Mouse (Mus musculus): Measurements from ENCODE around the gene Pex5l. TPM values are rescaled to one million over a fixed set of nuclear protein-coding genes. Genes with fewer than 3 reads are reported as not detected.

Pex5l gene
- polyA plus RNA-seq, 1 experiment from 2014 or later = 2.2 TPM

DNA sequence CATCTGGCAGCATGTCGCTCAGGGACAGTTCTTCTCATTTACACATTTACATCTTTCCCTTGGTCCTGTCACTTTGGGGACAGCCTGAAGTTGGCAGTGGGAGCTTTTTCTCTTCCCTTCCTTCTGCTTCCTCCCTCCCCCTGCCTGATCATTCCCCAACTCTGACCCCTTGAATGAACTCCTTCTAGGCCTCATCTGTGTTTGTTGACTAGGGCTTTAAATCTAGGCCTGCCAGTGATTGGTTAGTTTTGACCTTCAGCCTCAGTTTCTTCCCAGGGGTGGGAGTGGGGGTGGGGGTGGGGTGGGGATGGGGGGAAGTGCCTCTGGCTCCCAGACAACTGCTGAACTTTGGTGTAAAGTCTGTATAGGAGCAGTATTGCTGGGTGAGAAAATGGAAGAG lies 238.4 kb downstream of the Pex5l start:
- Histone ChIP-seq H3K4me1 (replicated peaks) (peaks cover 5% of the 10 kb centered on the region; the same call in 1 of the 2 replicates), H3K4me3 (no peak overlapping the region), H3K36me3 (peaks cover 19% of the 10 kb centered on the region), H3K27me3 (ENCODE audit: insufficient read depth, poor library complexity, severe bottlenecking) (no peaks in the 10 kb centered on the region), H3K9me3 (no peaks in the 10 kb centered on the region), H3K27ac (no peak overlapping the region)
- DNase-seq (ENCODE audit: low spot score) = no peak
- WGBS = 82% methylated on average over 1 of the region's 1 CpGs

DNA sequence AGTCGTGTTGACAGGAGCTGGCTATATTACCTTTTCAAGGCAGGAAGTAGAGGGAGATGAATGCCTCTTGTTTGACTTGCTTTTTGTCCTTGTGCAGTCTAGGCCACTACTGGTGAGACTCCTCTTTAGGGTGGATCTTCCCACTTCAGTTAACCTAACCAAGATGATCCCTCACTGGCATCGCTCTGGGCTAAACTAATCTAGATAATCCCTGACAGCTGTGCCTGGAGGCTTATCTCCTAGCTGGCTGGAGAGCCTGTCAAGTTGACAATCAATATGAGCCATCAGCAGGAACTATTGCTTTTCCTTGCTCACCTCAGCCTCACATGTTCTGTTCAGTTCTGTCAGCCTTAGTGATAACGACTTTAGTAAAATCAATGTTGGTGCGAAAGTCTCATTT lies 239.6 kb downstream of the Pex5l start:
- no peaks in the 10 kb centered on the region for H3K9me3 ChIP-seq
- WGBS = 65% methylated on average over 4 of the region's 4 CpGs
- no peaks in the 10 kb centered on the region for H3K27me3 ChIP-seq (ENCODE audit: insufficient read depth, poor library complexity, severe bottlenecking)
- peaks cover 19% of the 10 kb centered on the region for H3K36me3 ChIP-seq
- no peak for DNase-seq (ENCODE audit: low spot score)
- H3K27ac ChIP-seq = no peak overlapping the region
- peaks cover 5% of the 10 kb centered on the region; the same call in 1 of the 2 replicates for H3K4me1 ChIP-seq (replicated peaks)
- no peak overlapping the region for H3K4me3 ChIP-seq

All from hindbrain, embryonic 10.5 days (tissue).